Mouse (Mus musculus) forebrain, embryonic 11.5 days (tissue): Measurements from ENCODE around the gene Efhc1. TPM values are rescaled to one million over a fixed set of nuclear protein-coding genes. Genes with fewer than 3 reads are reported as not detected.

ENCODE experiments used
- ATAC-seq: fragments of 200-750 bp; cut with Nextera tagmentation; replicated peaks from 2 replicates; pipeline ENCODE4 v1.8.0; 2017; ENCODE audit warnings: moderate TSS enrichment; ENCODE audit not compliant: low FRiP score
- DNase-seq: peaks from one replicate; pipeline ENCODE4 v3.0.0-alpha.2; 2017; ENCODE audit warnings: low spot score
- H3K27ac ChIP-seq: fragments of 300-500 bp; sonication (generic); 2 replicates; pipeline ENCODE4 v1.5.1; 2014; ENCODE audit warnings: low read depth, low read length
- H3K27me3 ChIP-seq: fragments of 300-500 bp; sonication (generic); 2 replicates; pipeline ENCODE4 v1.6.1; 2014; ENCODE audit warnings: mild to moderate bottlenecking, low read length, mixed read lengths; ENCODE audit not compliant: control insufficient read depth, insufficient read depth
- H3K36me3 ChIP-seq: fragments of 300-500 bp; sonication (generic); 2 replicates; pipeline ENCODE4 v1.6.1; 2014; ENCODE audit warnings: mild to moderate bottlenecking, low read length, moderate library complexity, mixed read lengths; ENCODE audit not compliant: control insufficient read depth, insufficient read depth
- H3K4me1 ChIP-seq: fragments of 300-500 bp; sonication (generic); replicated peaks from 2 replicates; pipeline ENCODE4 v1.6.1; 2014; ENCODE audit warnings: low read length, mixed read lengths; ENCODE audit not compliant: control insufficient read depth, insufficient read depth
- H3K4me2 ChIP-seq: fragments of 300-500 bp; sonication (generic); 2 replicates; pipeline ENCODE4 v1.6.1; 2014; ENCODE audit warnings: low read depth, mild to moderate bottlenecking, low read length, moderate library complexity, mixed read lengths; ENCODE audit not compliant: severe bottlenecking
- H3K4me3 ChIP-seq: fragments of 300-500 bp; sonication (generic); 2 replicates; pipeline ENCODE4 v1.5.1; 2014; ENCODE audit warnings: low read depth, low read length
- H3K9ac ChIP-seq: fragments of 300-500 bp; sonication (generic); 2 replicates; pipeline ENCODE4 v1.6.1; 2014; ENCODE audit warnings: low read length
- H3K9me3 ChIP-seq: fragments of 300-500 bp; sonication (generic); 2 replicates; pipeline ENCODE4 v1.6.1; 2016; ENCODE audit warnings: low read length, mixed read lengths; ENCODE audit not compliant: control insufficient read depth
- whole genome bisulfite sequencing: fragments of 180-500 bp; shearing (Covaris S2); extraction: QIAGEN DNeasy Blood & Tissue Kit; methylation state at CpG from one replicate; pipeline ENCODE4 v1.1.7; 2014; 5-methylcytosine and 5-hydroxymethylcytosine counted together
- polyA plus RNA-seq: library from polyadenylated mRNA; unstranded; fragments of >200 nt; fragmentation: Nextera tagmentation; extraction: Ambion mirVana; gene quantifications from 2 replicates; pipeline ENCODE4 v1.2.1, GENCODE M21; 2014

Efhc1 gene
- polyA plus RNA-seq = 2.1 and 2.9 TPM in 2 replicates

GRCm38 (mm10) chr1:20951300-20951763, at the start of gene Efhc1:
Efhc1 (plus strand) TSS chr1:20951626.
- peak; percentile 98 for ATAC-seq
- H3K9me3 ChIP-seq = no peaks in the 10 kb centered on the region
- peak within 1 kb of the TSS; percentile 65 for H3K9ac ChIP-seq
- H3K4me1 ChIP-seq = no peaks in the 10 kb centered on the region; the same call in 1 of the 2 replicates
- H3K4me3 ChIP-seq = peak within 1 kb of the TSS; percentile 42
- DNase-seq = peak; percentile 98
- 2% methylated on average over 20 of the region's 23 CpGs for WGBS
- peak within 1 kb of the TSS; percentile 77 for H3K4me2 ChIP-seq
- peak within 1 kb of the TSS; percentile 69 for H3K27ac ChIP-seq
- H3K27me3 ChIP-seq = no peaks in the 10 kb centered on the region
- H3K36me3 ChIP-seq = no peaks in the 10 kb centered on the region

DNA sequence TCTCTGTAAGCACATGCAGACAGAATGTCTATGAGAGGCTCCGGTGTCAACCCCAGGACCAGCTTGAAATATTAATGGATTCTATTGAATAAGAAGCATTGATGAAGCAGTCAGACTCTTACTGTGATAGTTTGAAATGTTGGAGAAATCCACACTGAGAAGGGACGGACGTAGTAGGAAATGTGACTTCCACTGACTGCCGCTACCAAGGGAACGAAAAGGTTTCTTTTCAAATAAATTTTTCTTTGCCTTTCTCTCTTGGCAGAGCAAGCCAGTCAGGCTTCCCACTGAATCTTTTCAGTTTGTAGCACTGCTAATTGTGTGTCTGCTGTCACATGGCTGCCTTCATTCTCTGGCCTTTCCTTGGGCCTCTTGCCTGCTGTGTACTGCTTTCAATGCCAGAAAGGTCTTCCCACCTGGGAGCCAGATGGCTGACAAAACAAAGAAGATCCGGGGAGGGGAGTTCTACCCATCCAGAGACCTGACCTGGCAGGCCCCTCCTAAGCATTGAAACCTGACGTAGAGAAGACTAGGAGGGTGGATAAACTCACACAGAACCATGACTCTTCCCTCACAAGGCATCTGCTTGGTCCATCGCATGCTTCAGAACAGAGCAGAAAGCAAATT, 45.8 kb upstream of the Efhc1 start:
- no peak overlapping the region; the same call in 1 of the 2 replicates for H3K27ac ChIP-seq
- H3K9me3 ChIP-seq = no peaks in the 10 kb centered on the region
- DNase-seq (no peak), ATAC-seq (peak; percentile 65)
- no peaks in the 10 kb centered on the region for H3K27me3 ChIP-seq
- no peaks in the 10 kb centered on the region for H3K36me3 ChIP-seq
- peaks cover 7% of the 10 kb centered on the region for H3K4me1 ChIP-seq
- H3K4me3 ChIP-seq = no peak overlapping the region
- H3K9ac ChIP-seq = no peak overlapping the region
- WGBS = 58% methylated on average over 8 of the region's 8 CpGs
- no peak overlapping the region for H3K4me2 ChIP-seq

DNA sequence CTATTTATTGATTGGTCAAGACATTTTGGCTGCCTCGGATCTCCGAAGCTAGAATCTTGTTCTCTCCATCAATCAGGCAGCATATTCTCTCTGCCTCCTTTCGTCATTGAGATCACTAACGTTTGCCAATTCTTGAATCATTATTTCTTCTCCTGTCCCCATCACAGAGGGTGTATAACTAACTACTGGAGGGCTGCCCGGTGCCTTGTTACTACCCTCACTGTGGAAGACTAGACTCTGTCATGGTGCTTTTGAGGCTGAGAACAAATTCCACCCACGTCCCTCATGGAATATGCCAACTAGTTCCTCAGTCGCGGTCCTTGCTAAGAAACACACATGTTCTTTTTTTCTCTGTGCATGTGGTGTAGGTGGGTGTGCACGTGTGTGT, 45.3 kb upstream of the Efhc1 start:
- 89% methylated on average over 9 of the region's 9 CpGs for WGBS
- H3K27ac ChIP-seq = no peak overlapping the region
- no peak overlapping the region for H3K9ac ChIP-seq
- no peak overlapping the region for H3K4me3 ChIP-seq
- no peaks in the 10 kb centered on the region for H3K27me3 ChIP-seq
- no peak for DNase-seq
- no peak for ATAC-seq
- no peaks in the 10 kb centered on the region for H3K9me3 ChIP-seq
- H3K36me3 ChIP-seq = no peaks in the 10 kb centered on the region
- H3K4me1 ChIP-seq = peaks cover 7% of the 10 kb centered on the region
- H3K4me2 ChIP-seq = no peak overlapping the region

GRCm38 (mm10) chr1:20908541-20908940, 42.9 kb upstream of the Efhc1 start:
- H3K4me2 ChIP-seq = no peak overlapping the region
- H3K9me3 ChIP-seq = no peaks in the 10 kb centered on the region
- H3K4me3 ChIP-seq = no peak overlapping the region
- H3K9ac ChIP-seq = no peak overlapping the region
- no peak for DNase-seq
- ATAC-seq = 0 out of 2 replicates have a peak, but pooled peaks have one; percentile 26
- H3K27me3 ChIP-seq = no peaks in the 10 kb centered on the region
- no peak overlapping the region for H3K27ac ChIP-seq
- no peaks in the 10 kb centered on the region for H3K36me3 ChIP-seq
- H3K4me1 ChIP-seq = peaks cover 7% of the 10 kb centered on the region
- 16% methylated on average over 4 of the region's 4 CpGs for WGBS

DNA sequence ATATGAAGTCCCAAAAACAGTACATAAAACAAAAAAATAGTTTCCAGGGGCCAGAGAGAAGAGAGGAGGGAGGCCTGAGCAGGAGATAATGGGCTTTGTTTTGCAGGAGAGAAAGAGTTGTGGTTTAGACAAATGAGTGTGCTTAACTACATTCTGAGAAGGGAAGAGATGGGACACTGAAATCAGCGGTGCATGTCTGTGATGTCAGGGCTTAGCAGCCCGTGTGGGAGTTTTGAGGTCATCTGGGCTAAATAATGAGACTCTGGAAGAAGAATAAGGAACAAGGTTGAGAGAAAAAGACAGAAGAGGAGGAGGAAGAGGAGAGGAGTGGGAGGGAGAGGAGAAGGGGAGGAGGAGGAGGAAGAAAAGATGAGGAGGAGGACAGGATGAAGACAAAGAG, 39.3 kb upstream of the Efhc1 start:
- Histone ChIP-seq H3K9me3 (no peaks in the 10 kb centered on the region), H3K27ac (no peak overlapping the region), H3K9ac (no peak overlapping the region), H3K4me1 (peaks cover 7% of the 10 kb centered on the region), H3K36me3 (no peaks in the 10 kb centered on the region), H3K27me3 (no peaks in the 10 kb centered on the region), H3K4me3 (no peak overlapping the region), H3K4me2 (no peak overlapping the region)
- no peak for DNase-seq
- WGBS = 21% methylated on average over 2 of the region's 2 CpGs
- no peak for ATAC-seq

- no peaks in the 10 kb centered on the region for H3K27me3 ChIP-seq
- DNase-seq = no peak
- H3K4me1 ChIP-seq = peaks cover 7% of the 10 kb centered on the region
- no peaks in the 10 kb centered on the region for H3K9me3 ChIP-seq
- WGBS = 46% methylated on average over 13 of the region's 13 CpGs
- ATAC-seq = no peak
- H3K9ac ChIP-seq = no peak overlapping the region
- no peak overlapping the region for H3K4me2 ChIP-seq
- no peak overlapping the region for H3K4me3 ChIP-seq
- H3K36me3 ChIP-seq = no peaks in the 10 kb centered on the region
- no peak overlapping the region for H3K27ac ChIP-seq
Observed at GRCm38 (mm10) chr1:20912527-20913171, 38.8 kb upstream of the Efhc1 start.

DNA sequence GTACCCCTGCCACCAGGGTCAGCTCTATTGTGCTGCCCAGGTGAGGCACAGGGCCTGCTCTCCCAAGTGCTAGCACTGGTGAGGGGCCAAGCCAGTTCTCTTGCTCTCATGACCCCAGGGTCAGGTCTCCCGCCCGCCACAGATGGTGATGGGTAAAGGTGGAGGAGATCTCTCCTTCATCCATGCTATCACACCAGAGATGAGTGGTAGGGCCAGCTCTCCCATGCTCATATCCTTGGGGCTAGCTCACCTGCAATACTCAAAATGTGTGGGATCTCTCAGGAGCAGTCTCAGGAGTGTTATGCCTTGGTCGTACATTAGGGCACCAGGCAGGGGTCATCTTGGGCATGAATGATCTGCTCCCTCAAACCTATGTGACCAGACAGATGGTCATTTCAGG, 36.7 kb upstream of the Efhc1 start:
- Histone ChIP-seq H3K4me1 (no peaks in the 10 kb centered on the region), H3K9ac (no peak overlapping the region), H3K4me3 (no peak overlapping the region), H3K27ac (no peak overlapping the region), H3K9me3 (no peaks in the 10 kb centered on the region), H3K27me3 (no peaks in the 10 kb centered on the region), H3K4me2 (no peak overlapping the region), H3K36me3 (no peaks in the 10 kb centered on the region)
- no peak for DNase-seq
- 91% methylated on average over 3 of the region's 3 CpGs for WGBS
- no peak for ATAC-seq

DNA sequence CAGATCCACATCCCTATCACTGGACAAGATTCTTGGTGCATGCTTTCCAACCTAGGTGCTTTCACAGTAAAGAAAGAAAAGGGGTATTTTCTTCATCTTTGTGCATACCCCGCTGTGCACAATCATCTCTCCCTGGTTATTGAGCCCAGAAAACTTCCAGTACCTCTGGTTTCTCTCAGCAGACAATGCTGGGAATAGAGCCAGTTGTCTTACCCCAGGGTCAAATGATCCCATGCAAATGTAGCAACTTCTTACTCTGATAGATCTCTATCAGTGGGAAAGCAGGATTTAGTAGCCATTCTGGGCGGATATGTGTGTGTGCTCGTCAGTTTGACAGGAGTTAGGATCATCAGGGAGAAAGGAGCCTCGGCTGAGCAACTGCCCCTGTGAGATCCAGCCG, 35.8 kb upstream of the Efhc1 start:
- Histone ChIP-seq H3K4me2 (no peak overlapping the region), H3K27ac (no peak overlapping the region), H3K4me1 (no peaks in the 10 kb centered on the region), H3K9ac (no peak overlapping the region), H3K27me3 (no peaks in the 10 kb centered on the region), H3K9me3 (no peaks in the 10 kb centered on the region), H3K36me3 (no peaks in the 10 kb centered on the region), H3K4me3 (no peak overlapping the region)
- no peak for ATAC-seq
- DNase-seq = no peak
- WGBS = 91% methylated on average over 5 of the region's 5 CpGs
